Mouse (Mus musculus) brain, embryonic 14.5 days (tissue): Measurements from ENCODE around the gene Pabpc6.

ENCODE experiments used
- CTCF ChIP-seq: fragments of 200-500 bp; IDR thresholded peaks from 2 replicates; pipeline ENCODE4 v1.5.1; 2012; ENCODE audit warnings: inconsistent platforms, mild to moderate bottlenecking, moderate library complexity, borderline replicate concordance; ENCODE audit not compliant: insufficient read depth, insufficient read length; ENCODE audit errors: extremely low read depth
- POLR2A ChIP-seq: fragments of 200-500 bp; IDR thresholded peaks from 2 replicates; pipeline ENCODE4 v1.6.1; 2012; ENCODE audit warnings: mild to moderate bottlenecking, inconsistent platforms, borderline replicate concordance; ENCODE audit not compliant: poor library complexity, insufficient read depth, insufficient read length, severe bottlenecking; ENCODE audit errors: extremely low read depth

GRCm38 (mm10) chr17:9669283-9669905 is at the start of gene Pabpc6:
- no peak for TF ChIP-seq CTCF
- no peak for TF ChIP-seq POLR2A
